Mouse (Mus musculus): Measurements from ENCODE around the gene Gpn2.

The Gpn2 gene

GRCm38 (mm10) chr4:133584059-133584951, at the start of gene Gpn2:
Gene Gpn2 (plus strand): TSS chr4:133584362.
- peak; percentile 68 to 86 for DNase-seq (ENCODE audit: low spot score in 2 of 2)

GRCm38 (mm10) chr4:133536081-133536480, 48.1 kb upstream of the Gpn2 start:
- DNase-seq (ENCODE audit: low spot score in 2 of 2): no peak

- DNase-seq (ENCODE audit: low spot score in 2 of 2): no peak
Measured at GRCm38 (mm10) chr4:133536652-133537051, 47.5 kb upstream of the Gpn2 start.

GRCm38 (mm10) chr4:133545272-133546231, 38.6 kb upstream of the Gpn2 start, which contains the start of gene Nudc:
Gene Nudc (minus strand): TSS chr4:133545996.
- peak; percentile 93 to 95 for DNase-seq (ENCODE audit: low spot score in 2 of 2)

GRCm38 (mm10) chr4:133552029-133552428, 32.1 kb upstream of the Gpn2 start:
- DNase-seq (ENCODE audit: low spot score in 2 of 2): no peak

- peak in 1 of 2 experiments; percentile 42 for DNase-seq (ENCODE audit: low spot score in 2 of 2)
Measured at GRCm38 (mm10) chr4:133552768-133553447, 31.3 kb upstream of the Gpn2 start, which contains the start of gene Nr0b2. Gene Nr0b2 (plus strand): TSS chr4:133553376.

GRCm38 (mm10) chr4:133553448-133554330, 30.5 kb upstream of the Gpn2 start:
- no peak for DNase-seq (ENCODE audit: low spot score in 2 of 2)

- DNase-seq (ENCODE audit: low spot score in 2 of 2): no peak
Measured at GRCm38 (mm10) chr4:133557041-133557717, 27.0 kb upstream of the Gpn2 start.

GRCm38 (mm10) chr4:133559846-133560245, 24.3 kb upstream of the Gpn2 start:
- no peak for DNase-seq (ENCODE audit: low spot score in 2 of 2)

GRCm38 (mm10) chr4:133561622-133562021, 22.5 kb upstream of the Gpn2 start:
- DNase-seq (ENCODE audit: low spot score in 2 of 2): no peak

GRCm38 (mm10) chr4:133563123-133563571, 21.0 kb upstream of the Gpn2 start:
- peak in 1 of 2 experiments; percentile 46 for DNase-seq (ENCODE audit: low spot score in 2 of 2)

- no peak for DNase-seq (ENCODE audit: low spot score in 2 of 2)
Measured at GRCm38 (mm10) chr4:133567251-133567650, 16.9 kb upstream of the Gpn2 start.

- DNase-seq (ENCODE audit: low spot score in 2 of 2): no peak
Measured at GRCm38 (mm10) chr4:133569291-133570065, 14.7 kb upstream of the Gpn2 start.

- DNase-seq (ENCODE audit: low spot score in 2 of 2): no peak
Measured at GRCm38 (mm10) chr4:133570066-133570466, 14.1 kb upstream of the Gpn2 start.

GRCm38 (mm10) chr4:133574070-133574842, 9.9 kb upstream of the Gpn2 start, which contains the start of gene Gpatch3:
Gene Gpatch3 (plus strand): TSS chr4:133574745.
- DNase-seq (ENCODE audit: low spot score in 2 of 2): peak; percentile 83 to 94

GRCm38 (mm10) chr4:133574843-133575202, 9.3 kb upstream of the Gpn2 start:
- DNase-seq (ENCODE audit: low spot score in 2 of 2): no peak

- no peak for DNase-seq (ENCODE audit: low spot score in 2 of 2)
Measured at GRCm38 (mm10) chr4:133577983-133578382, 6.2 kb upstream of the Gpn2 start.

GRCm38 (mm10) chr4:133583690-133584058, 488 bp upstream of the Gpn2 start:
- no peak for DNase-seq (ENCODE audit: low spot score in 2 of 2)

Measured in urinary bladder, postnatal 4 days (tissue).